Mouse (Mus musculus) ovary, postnatal 10 days (tissue): ENCODE measurements around the gene Nop53.

Experiments used
- DNase-seq: peaks from one replicate; pipeline ENCODE4 v3.0.0; 2022; ENCODE audit warnings: low spot score

Gene Nop53

GRCm38 (mm10) chr7:15956143-15956542 is 10.3 kb upstream of the Nop53 start:
- no peak for DNase-seq

- no peak for DNase-seq
Measured at GRCm38 (mm10) chr7:15955509-15955908, 9.6 kb upstream of the Nop53 start.

GRCm38 (mm10) chr7:15954978-15955443 is 9.1 kb upstream of the Nop53 start:
- no peak for DNase-seq

- no peak for DNase-seq
Measured at GRCm38 (mm10) chr7:15954436-15954835, 8.6 kb upstream of the Nop53 start.

- DNase-seq, result no peak
Measured at GRCm38 (mm10) chr7:15953307-15954074, 7.6 kb upstream of the Nop53 start.

GRCm38 (mm10) chr7:15952416-15952815 is 6.5 kb upstream of the Nop53 start:
- DNase-seq, result no peak

- DNase-seq, result no peak
Measured at GRCm38 (mm10) chr7:15950008-15950407, 4.1 kb upstream of the Nop53 start.

GRCm38 (mm10) chr7:15949216-15949790 is 3.4 kb upstream of the Nop53 start:
- DNase-seq, result no peak

GRCm38 (mm10) chr7:15948381-15948941 is 2.6 kb upstream of the Nop53 start:
- peak; percentile 58 for DNase-seq

GRCm38 (mm10) chr7:15947653-15948260 is 1.9 kb upstream of the Nop53 start:
- DNase-seq, result no peak

GRCm38 (mm10) chr7:15945211-15945610 is 663 bp downstream of the Nop53 start:
- DNase-seq, result no peak

GRCm38 (mm10) chr7:15944311-15944710 is 1.6 kb downstream of the Nop53 start:
- DNase-seq, result no peak

GRCm38 (mm10) chr7:15938621-15939020 is 7.3 kb downstream of the Nop53 start:
- no peak for DNase-seq

- no peak for DNase-seq
Measured at GRCm38 (mm10) chr7:15937491-15937890, 8.4 kb downstream of the Nop53 start.

GRCm38 (mm10) chr7:15933437-15934359 is 12.2 kb downstream of the Nop53 start:
- DNase-seq, result no peak

- DNase-seq, result no peak
Measured at GRCm38 (mm10) chr7:15931635-15932034, 14.2 kb downstream of the Nop53 start.

- DNase-seq, result no peak
Measured at GRCm38 (mm10) chr7:15930543-15930942, 15.3 kb downstream of the Nop53 start.

GRCm38 (mm10) chr7:15929910-15930309 is 16.0 kb downstream of the Nop53 start:
- DNase-seq, result no peak

GRCm38 (mm10) chr7:15922220-15922773 is 23.6 kb downstream of the Nop53 start, which contains the start of gene Selenow:
Gene Selenow (minus strand): TSS chr7:15922402.
- DNase-seq, result peak; percentile 87

GRCm38 (mm10) chr7:15921796-15922195 is 24.1 kb downstream of the Nop53 start:
- no peak for DNase-seq

GRCm38 (mm10) chr7:15920645-15921190 is 25.2 kb downstream of the Nop53 start:
- no peak for DNase-seq
